Mouse (Mus musculus) embryonic facial prominence, embryonic 14.5 days (tissue): ENCODE data around the gene Ncbp1. TPM values are rescaled to one million over a fixed set of nuclear protein-coding genes. Genes with fewer than 3 reads are reported as not detected.
A peak's percentile ranks its signal among the peaks of the same experiment; 100 is the strongest.

ENCODE experiments used
- ATAC-seq: fragments of 200-750 bp; cut with Nextera tagmentation; 2 replicates; pipeline ENCODE4 v1.8.0; 2017; ENCODE audit warnings: low read depth, moderate number of reproducible peaks, moderate TSS enrichment
- DNase-seq: peaks from one replicate; pipeline ENCODE4 v3.0.0-alpha.2; 2015; ENCODE audit warnings: low spot score
- H3K27ac ChIP-seq: fragments of 300-500 bp; sonication (generic); replicated peaks from 2 replicates; pipeline ENCODE4 v1.5.1; 2014; ENCODE audit warnings: low read depth, mild to moderate bottlenecking, low read length, moderate library complexity
- H3K27me3 ChIP-seq: fragments of 300-500 bp; sonication (generic); replicated peaks from 2 replicates; pipeline ENCODE4 v1.6.1; 2014; ENCODE audit warnings: low read length; ENCODE audit not compliant: control insufficient read depth, insufficient read depth
- H3K36me3 ChIP-seq: fragments of 300-500 bp; sonication (generic); 2 replicates; pipeline ENCODE4 v1.6.1; 2014; ENCODE audit warnings: low read length, mixed read lengths; ENCODE audit not compliant: control insufficient read depth, insufficient read depth
- H3K4me1 ChIP-seq: fragments of 300-500 bp; sonication (generic); 2 replicates; pipeline ENCODE4 v1.6.1; 2014; ENCODE audit warnings: antibody characterized with exemption, low read length; ENCODE audit not compliant: control insufficient read depth, insufficient read depth
- H3K4me2 ChIP-seq: fragments of 300-500 bp; sonication (generic); 2 replicates; pipeline ENCODE4 v1.6.1; 2014; ENCODE audit warnings: low read depth, mild to moderate bottlenecking, low read length, moderate library complexity, mixed read lengths
- H3K4me3 ChIP-seq: fragments of 300-500 bp; sonication (generic); 2 replicates; pipeline ENCODE4 v1.5.1; 2014; ENCODE audit warnings: low read depth, mild to moderate bottlenecking, low read length
- H3K9ac ChIP-seq: fragments of 300-500 bp; sonication (generic); 2 replicates; pipeline ENCODE4 v1.6.1; 2014; ENCODE audit warnings: low read depth, mild to moderate bottlenecking, low read length, moderate library complexity, mixed read lengths
- H3K9me3 ChIP-seq: fragments of 300-500 bp; sonication (generic); 2 replicates; pipeline ENCODE4 v1.6.1; 2016; ENCODE audit warnings: low read length; ENCODE audit not compliant: control insufficient read depth
- WGBS: fragments of 180-500 bp; shearing (Covaris S2); extraction: QIAGEN DNeasy Blood & Tissue Kit; methylation state at CpG from one replicate; pipeline ENCODE4 v1.1.7; 2014; 5-methylcytosine and 5-hydroxymethylcytosine counted together
- polyA plus RNA-seq: library from polyadenylated mRNA; unstranded; fragments of >200 nt; fragmentation: Nextera tagmentation; extraction: Ambion mirVana; gene quantifications from 2 replicates; pipeline ENCODE4 v1.2.1, GENCODE M21; 2014

Gene Ncbp1
- polyA plus RNA-seq, 1 experiment from 2014 or later, result 70.1 TPM

GRCm38 (mm10) chr4:46201834-46202561 lies 63.6 kb downstream of the Ncbp1 start:
- Histone ChIP-seq H3K27me3 (peaks cover 22% of the 10 kb centered on the region), H3K9me3 (no peaks in the 10 kb centered on the region), H3K4me2 (peak overlapping the region; percentile 54), H3K27ac (no peak overlapping the region), H3K4me3 (peak overlapping the region; percentile 23), H3K4me1 (no peaks in the 10 kb centered on the region), H3K9ac (peak overlapping the region; percentile 48), H3K36me3 (no peaks in the 10 kb centered on the region)
- ATAC-seq (peak; percentile 77), DNase-seq (peak; percentile 89)
- WGBS, result 11% methylated on average over 7 of the region's 7 CpGs

GRCm38 (mm10) chr4:46202562-46203126 lies 64.2 kb downstream of the Ncbp1 start:
- ATAC-seq, result peak; percentile 60
- Histone ChIP-seq H3K9ac (peak overlapping the region; percentile 48), H3K36me3 (no peaks in the 10 kb centered on the region), H3K27ac (no peak overlapping the region), H3K4me3 (peak overlapping the region; percentile 23), H3K27me3 (peaks cover 22% of the 10 kb centered on the region), H3K9me3 (no peaks in the 10 kb centered on the region), H3K4me2 (peak overlapping the region; percentile 54), H3K4me1 (no peaks in the 10 kb centered on the region)
- DNase-seq, result peak; percentile 29
- 6% methylated on average over 23 of the region's 23 CpGs for WGBS

GRCm38 (mm10) chr4:46221090-46221489 lies 82.7 kb downstream of the Ncbp1 start:
- DNase-seq, result no peak
- H3K27me3 ChIP-seq, result no peaks in the 10 kb centered on the region

More at GRCm38 (mm10) chr4:46221090-46221489, 82.7 kb downstream of the Ncbp1 start:
- H3K4me1 ChIP-seq, result no peaks in the 10 kb centered on the region
- H3K9me3 ChIP-seq, result no peaks in the 10 kb centered on the region
- H3K36me3 ChIP-seq, result no peaks in the 10 kb centered on the region
- H3K4me3 ChIP-seq, result no peak overlapping the region
- WGBS, result 83% methylated on average over 3 of the region's 3 CpGs
- H3K27ac ChIP-seq, result no peak overlapping the region
- H3K4me2 ChIP-seq, result no peak overlapping the region
- no peak overlapping the region for H3K9ac ChIP-seq
- ATAC-seq, result no peak

Other genes with a start within 250 kb of the Ncbp1 start
- 0.29 and 0.79 TPM in 2 replicates for gene Ccdc180, start 248.3 kb upstream of the Ncbp1 start, polyA plus RNA-seq
- 15.2 and 16.1 TPM in 2 replicates for gene Tdrd7, start 173.3 kb upstream of the Ncbp1 start, polyA plus RNA-seq
- gene Tmod1, start 99.7 kb upstream of the Ncbp1 start, polyA plus RNA-seq, result 26.3 and 38.8 TPM in 2 replicates
- gene Tstd2, start 81 bp downstream of the Ncbp1 start, polyA plus RNA-seq, result 15.0 and 15.4 TPM in 2 replicates
- gene Xpa, start 57.7 kb downstream of the Ncbp1 start, polyA plus RNA-seq, result 21.0 and 26.0 TPM in 2 replicates
- gene Foxe1, start 205.0 kb downstream of the Ncbp1 start, polyA plus RNA-seq, result 1.6 and 1.7 TPM in 2 replicates